Mouse (Mus musculus) left cerebral cortex, adult 9 months (tissue): ENCODE measurements around the gene Rpap3.

Source experiments
- DNase-seq, 2 experiments: peaks; one replicate each; pipeline ENCODE4 v3.0.0; 2022; ENCODE audit warnings: low spot score in 2 of 2

Rpap3 gene

GRCm38 (mm10) chr15:97730365-97730764 lies 24.7 kb upstream of the Rpap3 start:
- no peak for DNase-seq

GRCm38 (mm10) chr15:97728804-97729203 lies 23.2 kb upstream of the Rpap3 start:
- peak; percentile 25 to 46 for DNase-seq

GRCm38 (mm10) chr15:97728394-97728793 lies 22.8 kb upstream of the Rpap3 start:
- no peak for DNase-seq

GRCm38 (mm10) chr15:97727520-97727919 lies 21.9 kb upstream of the Rpap3 start:
- DNase-seq = no peak

- DNase-seq = no peak
These were observed 21.4 kb upstream of the Rpap3 start for GRCm38 (mm10) chr15:97727048-97727447.

- DNase-seq = no peak
These were observed 20.7 kb upstream of the Rpap3 start for GRCm38 (mm10) chr15:97726310-97726709.

GRCm38 (mm10) chr15:97725198-97725785 lies 19.7 kb upstream of the Rpap3 start:
- no peak for DNase-seq

GRCm38 (mm10) chr15:97724346-97725197 lies 18.9 kb upstream of the Rpap3 start:
- DNase-seq = no peak

GRCm38 (mm10) chr15:97723536-97724345 lies 18.1 kb upstream of the Rpap3 start:
- no peak for DNase-seq

- DNase-seq = no peak
These were observed 15.5 kb upstream of the Rpap3 start for GRCm38 (mm10) chr15:97721008-97721701.

- DNase-seq = no peak
These were observed 14.5 kb upstream of the Rpap3 start for GRCm38 (mm10) chr15:97720026-97720675.

- DNase-seq = no peak
These were observed 13.9 kb upstream of the Rpap3 start for GRCm38 (mm10) chr15:97719494-97719893.

- DNase-seq = no peak
These were observed 13.0 kb upstream of the Rpap3 start for GRCm38 (mm10) chr15:97718535-97719155.

- peak in 1 of 2 experiments; percentile 53 for DNase-seq
These were observed 12.4 kb upstream of the Rpap3 start for GRCm38 (mm10) chr15:97717861-97718534.

- no peak for DNase-seq
These were observed 11.2 kb upstream of the Rpap3 start for GRCm38 (mm10) chr15:97716782-97717181.

GRCm38 (mm10) chr15:97715734-97716133 lies 10.1 kb upstream of the Rpap3 start:
- DNase-seq = no peak

- no peak for DNase-seq
These were observed 9.5 kb upstream of the Rpap3 start for GRCm38 (mm10) chr15:97715083-97715482.

GRCm38 (mm10) chr15:97712546-97712945 lies 6.9 kb upstream of the Rpap3 start:
- DNase-seq = no peak

GRCm38 (mm10) chr15:97710906-97711305 lies 5.3 kb upstream of the Rpap3 start:
- no peak for DNase-seq

GRCm38 (mm10) chr15:97696616-97697015 lies 9.0 kb downstream of the Rpap3 start:
- no peak for DNase-seq
